Mouse (Mus musculus) c-Kit-positive CD71-negative TER-119-negative erythroid progenitor cells, embryonic 14.5 days (primary cell): ENCODE measurements around the gene Gins3.
"Not testable (repeated sequence)": the region's sequence is repeated elsewhere in the genome, so short reads cannot be mapped to it uniquely, and the experiment has no call there.

Experiments used
- DNase-seq: peaks from one replicate; pipeline ENCODE4 v3.0.0-alpha.2; 2013; ENCODE audit warnings: low read depth

The Gins3 gene

DNA sequence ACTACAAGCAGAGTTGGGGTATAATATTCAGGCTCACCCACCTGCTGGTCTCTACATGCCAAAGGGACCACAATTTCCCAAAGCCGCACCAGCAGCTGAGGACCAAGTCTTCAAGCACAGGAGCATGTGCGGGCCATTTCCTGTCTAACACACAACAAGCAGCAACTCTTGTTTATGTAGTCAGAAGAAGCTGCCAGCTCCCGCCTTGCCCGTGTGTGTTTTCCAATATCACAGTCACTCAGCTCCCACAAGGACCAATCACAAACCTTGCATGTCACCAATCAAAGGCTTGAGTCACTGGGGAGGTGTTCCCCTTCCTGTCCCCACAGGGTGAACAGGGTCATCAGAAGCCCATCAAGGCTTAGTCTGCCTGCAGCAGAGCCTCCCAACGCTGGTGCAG, 20.1 kb downstream of the Gins3 start:
- no peak for DNase-seq

DNA sequence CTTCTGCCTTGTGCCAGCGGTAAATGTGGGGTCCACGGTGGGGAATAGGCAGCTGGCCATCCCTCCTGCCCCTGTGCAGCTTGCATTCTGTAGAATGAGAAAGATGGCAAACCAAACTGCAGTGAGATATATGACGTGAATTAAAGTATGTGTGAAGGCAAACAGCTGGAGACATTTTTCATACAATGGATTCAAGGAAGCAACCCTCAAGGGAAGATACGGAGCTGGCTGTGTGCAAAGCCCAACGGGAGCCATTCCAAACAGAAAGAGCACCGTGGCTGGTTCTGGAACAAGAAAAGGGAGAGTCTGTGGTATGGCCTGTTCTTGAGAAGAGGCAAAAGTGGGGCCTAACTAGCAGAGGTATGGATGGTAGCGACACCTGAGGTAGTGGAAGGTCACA, 22.6 kb downstream of the Gins3 start:
- DNase-seq, result no peak

DNA sequence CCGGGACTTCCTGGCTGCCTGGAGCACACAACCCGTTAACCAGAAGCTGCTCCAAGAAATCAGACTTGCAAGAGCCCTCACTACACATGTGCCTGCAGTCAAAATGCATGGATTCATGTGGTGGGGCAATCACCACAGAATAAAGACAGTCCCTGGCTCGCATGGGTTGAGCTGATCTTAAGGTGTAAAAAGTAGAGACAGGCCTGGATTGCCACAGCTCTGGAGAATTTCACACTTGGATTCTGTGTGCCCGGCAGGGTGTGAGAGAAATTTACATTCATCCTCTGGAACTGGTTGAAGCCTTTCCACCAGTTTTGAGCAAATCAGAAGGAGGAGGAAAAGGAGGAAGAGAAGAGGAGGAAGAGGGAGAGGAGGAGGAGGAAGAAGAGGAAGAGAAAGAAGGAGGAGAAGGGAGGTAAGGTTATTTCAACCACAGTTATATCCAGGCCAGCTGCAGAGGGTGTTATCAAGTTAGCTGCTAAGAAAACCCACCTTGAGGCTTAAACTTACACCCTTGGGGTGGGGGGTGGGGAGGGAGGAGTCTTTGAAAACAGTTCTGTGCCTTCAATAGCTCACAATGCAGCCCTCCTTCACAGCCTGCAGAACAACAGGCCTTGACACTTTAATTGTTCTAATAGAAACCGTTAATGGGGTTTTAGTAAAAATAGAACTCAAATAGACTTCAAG, 23.2 kb downstream of the Gins3 start:
- DNase-seq, result no peak

DNA sequence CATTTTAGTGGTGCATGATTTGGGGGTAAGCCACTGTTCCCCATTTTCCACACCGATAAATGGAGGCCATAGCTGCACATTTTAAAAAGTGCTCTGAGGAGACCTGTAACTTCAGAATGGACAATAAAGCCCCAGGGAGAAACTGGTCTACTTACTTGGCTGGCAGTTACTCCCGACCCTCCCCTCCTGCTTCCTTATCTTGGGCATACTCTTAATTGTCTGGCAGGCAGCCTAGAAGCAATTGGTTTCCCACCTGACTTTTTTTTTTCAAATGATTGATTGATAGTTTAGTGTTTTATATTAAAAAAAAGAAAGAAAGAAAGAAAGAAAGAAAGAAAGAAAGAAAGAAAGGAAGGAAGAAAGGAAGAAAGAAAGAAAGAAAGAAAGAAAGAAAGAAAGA, 24.3 kb downstream of the Gins3 start:
- DNase-seq, result no peak

DNA sequence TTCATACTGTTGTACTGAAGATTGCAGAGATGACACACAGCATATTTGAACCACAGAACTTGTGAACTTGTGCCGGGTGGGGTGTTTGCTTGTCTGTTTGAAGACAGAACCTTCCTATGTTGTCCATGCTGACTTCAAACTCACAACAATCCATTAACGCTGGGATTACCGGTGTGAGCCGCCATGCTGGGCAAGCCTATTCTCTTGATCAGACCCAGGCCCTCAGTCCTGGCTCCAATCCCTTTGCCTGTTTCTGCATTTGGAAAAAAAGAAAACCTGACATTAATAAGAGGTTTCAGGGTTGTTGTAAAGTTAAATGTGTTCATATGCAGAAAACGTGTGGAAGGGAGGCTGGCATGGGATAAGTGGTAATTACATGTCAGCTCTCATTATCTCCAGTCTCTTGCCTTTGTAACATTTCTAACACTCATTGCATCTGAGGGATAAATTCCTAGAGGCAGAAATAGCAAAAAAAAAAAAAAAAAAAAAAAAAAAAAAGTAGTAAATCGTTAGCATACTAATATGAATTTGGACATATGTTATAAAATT, 27.2 kb downstream of the Gins3 start:
- no peak for DNase-seq

DNA sequence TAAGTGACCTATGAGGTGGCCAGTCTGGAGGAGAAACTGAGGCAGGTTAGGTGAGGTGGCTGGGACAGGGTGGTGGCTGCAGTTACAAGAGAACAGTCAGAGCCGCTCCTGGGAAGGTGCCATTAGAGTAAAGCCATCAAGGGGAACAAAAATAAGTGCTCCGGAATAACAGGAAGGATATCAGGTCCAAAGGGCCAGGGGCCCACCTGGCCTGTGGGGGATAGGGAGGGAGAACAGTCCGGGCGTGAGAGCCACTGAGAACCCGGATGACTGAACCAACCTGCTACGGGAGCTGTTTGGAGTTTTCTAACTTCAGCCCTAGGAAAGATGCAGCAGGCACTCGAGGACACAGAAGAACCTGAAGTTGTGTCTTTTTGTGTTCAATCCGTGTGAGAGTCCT, 27.8 kb downstream of the Gins3 start:
- no peak for DNase-seq

DNA sequence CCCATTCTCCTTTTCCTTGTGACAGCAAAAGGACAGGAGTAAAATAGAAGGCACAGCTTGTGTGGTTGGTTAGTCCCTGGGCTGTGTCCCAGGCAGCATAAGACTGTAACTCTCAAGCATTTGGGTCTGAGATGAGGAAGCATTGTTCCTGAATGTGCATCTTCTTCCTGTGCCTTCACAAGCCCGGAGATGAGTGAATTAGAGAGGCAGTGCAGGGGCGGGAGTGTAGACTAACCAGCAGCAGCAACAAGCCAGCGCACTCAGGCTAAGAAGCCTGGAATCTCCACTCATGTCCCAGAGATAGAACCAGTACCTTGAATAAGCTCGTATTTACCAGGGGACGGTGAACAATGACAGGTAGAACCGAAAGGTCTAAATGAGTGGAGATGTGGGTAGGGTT, 28.3 kb downstream of the Gins3 start:
- no peak for DNase-seq

DNA sequence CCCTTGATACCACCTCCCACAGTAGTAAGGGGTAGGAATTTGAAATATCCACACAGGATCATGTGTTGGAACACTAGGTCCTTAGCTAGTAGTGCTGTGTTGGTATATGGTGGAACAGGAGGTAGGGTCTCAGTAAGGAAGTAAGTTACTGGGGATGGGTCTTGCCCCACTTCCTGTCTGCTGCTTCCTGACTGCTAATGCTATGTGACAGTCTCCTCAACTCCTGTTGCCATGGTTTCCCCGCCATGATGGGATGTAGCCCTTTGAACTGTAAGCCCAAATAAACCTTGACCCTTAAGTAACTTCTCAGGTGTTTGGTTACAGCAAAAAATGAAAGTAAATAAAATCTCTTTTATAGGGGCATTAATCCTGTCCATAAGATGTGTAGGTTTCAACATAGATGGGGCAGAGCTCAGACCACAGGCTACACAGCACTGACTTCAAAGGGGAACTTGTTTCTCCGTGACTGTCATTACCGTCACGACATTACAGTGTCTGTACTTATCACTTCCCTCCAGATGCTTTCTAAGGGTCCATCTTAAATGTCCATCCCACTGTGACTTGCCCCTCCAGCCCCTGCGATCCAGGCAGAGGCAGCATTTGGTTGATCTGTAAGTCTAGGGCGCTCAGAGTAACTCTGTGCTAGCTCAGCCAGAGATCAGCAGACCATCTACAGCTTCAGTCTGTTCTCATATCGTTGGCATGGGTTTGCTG, 29.8 kb downstream of the Gins3 start:
- DNase-seq, result no peak

DNA sequence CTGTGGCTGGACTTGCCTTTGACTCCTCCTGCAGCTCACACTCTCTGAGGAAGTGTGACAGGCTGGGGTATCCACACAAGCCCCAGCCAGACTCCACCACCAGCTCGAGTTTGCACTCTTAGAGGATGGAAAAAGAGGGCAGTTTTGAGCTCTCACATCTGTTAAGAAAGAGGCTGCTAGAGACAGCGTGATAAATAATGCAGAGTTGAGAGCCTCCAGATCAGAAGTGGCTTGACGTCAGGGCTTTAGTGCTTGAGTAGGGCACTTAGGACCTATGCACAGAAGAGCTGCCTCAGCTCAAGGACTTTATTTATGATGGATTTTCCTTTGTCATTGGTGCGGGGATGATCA, 30.3 kb downstream of the Gins3 start:
- DNase-seq, result no peak

DNA sequence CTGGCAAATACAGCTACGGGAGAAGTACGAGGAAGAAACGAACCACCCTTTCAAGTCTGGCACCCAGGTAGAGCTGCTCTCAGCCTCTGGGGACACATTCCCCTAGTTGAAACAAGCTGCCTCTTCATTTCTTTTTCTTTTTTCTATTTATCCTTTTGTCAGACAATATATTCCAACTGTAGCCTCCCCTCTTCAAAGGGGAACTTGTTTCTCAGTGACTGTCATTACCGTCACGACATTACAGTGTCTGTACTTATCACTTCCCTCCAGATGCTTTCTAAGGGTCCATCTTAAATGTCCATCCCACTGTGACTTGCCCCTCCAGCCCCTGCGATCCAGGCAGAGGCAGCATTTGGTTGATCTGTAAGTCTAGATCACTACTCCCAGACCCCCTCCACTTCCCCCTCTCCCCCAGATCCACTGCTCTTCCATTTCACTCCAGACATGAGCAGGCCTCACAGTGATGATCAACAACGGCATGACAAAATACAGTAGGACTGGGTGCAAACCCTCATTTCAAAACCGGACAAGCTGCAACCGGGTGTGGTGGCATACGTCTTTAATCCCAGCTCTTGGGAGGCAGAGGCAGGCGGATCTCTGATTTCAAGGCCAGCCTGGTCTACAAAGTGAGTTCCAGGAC, 32.7 kb downstream of the Gins3 start:
- DNase-seq, result not testable (repeated sequence)

DNA sequence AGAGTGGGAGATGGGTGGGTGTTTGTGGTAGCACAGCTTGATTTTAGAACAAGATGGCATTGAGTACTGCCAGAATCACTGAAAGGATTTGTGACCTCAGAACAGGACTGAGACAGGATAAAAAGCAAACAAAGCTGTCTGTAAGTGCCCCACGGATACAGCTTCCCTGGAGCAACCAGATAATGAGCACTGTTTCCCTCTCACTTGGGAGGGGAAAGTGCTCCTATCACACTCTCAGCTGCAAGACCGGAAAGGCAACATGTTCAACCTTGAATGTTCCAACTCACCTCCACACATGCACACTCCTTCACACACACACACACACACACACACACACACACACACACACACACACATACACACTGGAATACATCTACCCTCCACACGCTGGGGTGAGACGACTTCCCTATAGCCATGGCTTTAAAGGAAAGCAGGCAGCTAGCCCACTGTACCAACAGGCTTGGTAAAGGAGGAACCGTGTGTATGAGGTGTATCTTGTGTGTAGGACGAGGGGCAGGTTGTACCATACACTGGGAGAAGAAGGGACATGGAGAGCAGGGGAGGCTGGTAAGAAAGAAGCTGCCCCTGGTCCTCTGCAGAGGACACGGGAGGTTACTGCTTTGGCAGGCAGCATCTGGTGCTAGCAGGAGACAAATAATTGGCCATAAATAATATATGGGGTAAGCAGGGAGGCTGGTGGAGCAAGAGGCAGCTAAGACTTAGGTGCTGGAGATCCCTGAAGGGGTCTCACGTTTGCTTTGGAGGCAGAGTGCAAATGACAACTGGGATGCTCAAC, 35.1 kb downstream of the Gins3 start:
- no peak for DNase-seq

DNA sequence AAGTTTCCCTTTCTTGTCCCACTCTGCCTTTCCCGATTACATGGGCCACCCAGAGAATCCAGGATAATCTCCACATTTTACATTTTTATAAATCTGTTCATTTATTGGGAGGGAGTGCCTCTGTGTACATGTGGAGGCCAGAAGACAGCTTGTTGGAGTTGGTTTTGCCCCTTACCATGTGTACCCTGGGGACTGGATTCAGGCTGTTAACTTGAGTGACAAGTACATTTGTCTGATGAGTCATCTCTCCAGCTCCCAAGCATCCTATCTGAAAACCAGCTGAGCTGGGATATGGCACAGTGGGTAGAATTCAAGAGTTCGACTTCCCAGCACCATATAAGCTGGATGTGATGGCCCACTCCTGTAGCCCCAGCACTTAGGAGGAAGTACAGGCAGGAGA, 36.7 kb downstream of the Gins3 start:
- no peak for DNase-seq

DNA sequence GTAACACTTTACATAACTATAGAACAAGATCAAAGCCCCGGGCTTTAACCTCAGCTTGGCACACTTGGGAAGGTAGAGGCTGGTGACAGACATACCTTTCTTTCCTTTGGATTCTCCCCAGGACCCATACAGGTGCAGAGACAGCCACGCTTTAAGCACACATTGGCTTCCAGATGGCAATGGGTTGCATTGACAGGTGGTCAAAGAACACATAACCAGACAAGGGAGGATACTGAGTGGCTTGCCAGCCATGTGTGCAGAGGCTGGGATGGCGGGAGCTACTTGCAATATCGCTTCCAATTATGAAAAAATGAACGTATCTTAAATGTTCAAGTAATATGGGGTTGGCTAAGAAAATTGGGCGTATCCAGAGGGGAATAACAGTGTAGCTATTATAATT, 38.6 kb downstream of the Gins3 start:
- DNase-seq, result no peak

DNA sequence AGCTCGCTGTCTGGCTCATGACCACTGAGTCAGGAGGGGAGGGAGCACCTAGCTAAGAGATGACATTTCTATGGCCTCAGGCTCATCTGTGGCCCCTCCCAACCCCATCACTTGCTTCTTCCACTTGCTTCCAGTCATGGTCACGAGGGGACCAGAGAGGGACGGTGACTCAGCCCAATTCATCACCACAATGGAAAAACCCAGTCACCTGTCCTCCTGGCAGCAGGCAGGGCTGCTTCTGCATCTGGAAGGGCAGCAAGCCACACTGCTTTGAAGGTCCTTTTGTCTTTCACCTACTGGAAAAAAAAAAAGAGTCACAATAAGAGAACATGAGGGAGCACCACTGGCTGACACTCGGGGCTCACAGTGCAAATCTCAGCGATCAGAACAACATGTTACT, 39.6 kb downstream of the Gins3 start:
- DNase-seq, result no peak

DNA sequence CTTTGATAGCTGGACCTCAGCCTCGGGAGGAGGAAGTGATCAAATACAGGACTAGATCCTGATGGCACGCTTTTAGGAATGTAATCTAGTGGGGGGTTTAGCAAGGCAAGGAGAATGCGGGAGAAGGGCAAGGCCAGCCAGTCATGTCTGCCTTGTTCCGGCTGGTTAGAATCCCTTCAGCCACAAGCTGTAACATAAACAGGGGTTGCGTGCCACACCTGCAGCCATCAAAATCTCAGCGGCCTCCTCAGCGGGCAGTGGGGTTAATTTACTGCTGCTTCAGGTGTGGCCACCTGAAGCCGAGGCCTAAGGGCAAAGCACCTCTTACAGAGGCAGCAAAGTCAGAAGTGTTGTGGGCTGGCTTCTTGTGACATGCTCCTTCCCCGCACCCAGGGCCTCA, 43.4 kb downstream of the Gins3 start, which contains the start of gene Ndrg4:
Gene Ndrg4 (plus strand): TSS at position 350 of the 400 bp plus-strand sequence.
- no peak for DNase-seq

DNA sequence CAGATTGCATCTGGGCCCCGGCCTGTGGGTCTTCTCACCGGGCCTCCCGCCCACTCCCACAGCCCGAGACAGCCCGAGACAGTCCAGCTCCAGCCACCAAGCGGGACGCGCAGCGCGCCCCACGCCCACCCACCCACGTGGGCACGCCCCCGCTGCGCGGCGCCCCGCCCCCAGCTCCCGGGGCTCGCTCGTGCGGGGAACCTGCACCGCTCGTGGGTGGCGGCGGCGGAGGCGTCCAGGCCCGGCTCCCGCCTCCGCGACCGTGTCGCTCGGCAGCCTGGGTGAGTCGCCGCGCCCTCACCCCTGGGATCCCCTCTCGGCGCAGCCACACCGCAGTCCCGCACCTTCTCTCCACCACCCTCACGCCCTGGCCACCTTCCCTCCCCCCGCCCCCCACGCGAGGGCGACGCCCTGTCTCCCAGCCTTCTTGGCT, 44.4 kb downstream of the Gins3 start:
- DNase-seq, result no peak

DNA sequence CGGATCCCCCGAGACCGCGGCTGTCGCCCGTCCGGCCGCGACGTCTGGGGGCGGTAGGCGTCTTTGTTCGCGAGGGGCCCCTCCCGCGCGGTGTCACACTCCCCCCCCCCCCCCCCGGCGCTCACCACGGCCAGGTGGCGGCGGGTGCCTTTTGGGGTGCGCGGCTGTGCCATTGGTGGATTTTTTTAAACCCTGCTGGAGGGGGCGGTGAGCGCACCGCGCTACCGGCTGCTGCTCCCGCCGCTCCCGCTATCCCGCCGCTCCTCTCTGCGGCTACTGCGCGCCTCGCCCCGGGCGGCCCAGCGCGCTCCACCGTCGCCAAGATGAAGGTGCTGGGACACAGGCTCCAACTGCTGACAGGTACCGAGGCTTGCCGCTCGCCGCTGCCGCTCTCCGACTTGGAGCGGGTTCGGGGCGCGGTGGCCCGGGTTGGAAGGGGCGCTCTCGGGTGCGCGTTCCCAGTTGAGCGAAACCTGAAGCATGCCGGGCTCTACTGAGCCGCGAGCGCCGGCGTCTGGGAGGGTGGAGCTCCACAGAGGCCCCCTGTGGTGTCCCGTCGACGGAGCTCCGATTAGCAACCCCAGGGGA, 44.9 kb downstream of the Gins3 start:
- DNase-seq, result no peak

DNA sequence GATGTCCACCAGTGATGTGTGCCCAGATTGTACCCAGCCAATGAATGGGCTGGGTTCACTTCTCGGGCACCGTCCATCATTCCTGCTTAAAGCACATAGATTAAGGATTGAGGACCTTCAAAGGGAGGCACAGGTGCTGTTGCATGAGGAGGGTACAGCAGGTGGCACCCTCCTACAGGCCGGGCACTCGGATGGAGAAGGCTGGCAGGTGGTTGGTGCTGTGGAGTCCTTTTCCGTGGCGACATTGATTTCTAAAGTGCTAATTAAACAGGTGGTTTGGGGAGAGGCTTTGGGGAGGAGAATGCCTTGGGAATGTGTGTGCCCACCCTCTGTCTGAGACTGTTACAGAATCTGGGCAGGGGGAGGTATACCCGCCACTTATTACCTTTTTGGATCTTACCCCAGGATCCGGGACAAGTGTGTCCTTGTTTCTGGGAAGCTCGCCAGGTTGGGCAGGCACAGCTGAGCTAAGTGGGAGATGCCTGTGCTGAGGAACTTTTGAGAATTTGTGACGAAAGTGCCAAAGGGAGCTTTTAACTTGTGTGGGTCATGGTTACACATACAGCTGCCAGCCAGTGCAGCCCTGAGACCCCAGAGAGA, 54.9 kb downstream of the Gins3 start:
- DNase-seq, result no peak

DNA sequence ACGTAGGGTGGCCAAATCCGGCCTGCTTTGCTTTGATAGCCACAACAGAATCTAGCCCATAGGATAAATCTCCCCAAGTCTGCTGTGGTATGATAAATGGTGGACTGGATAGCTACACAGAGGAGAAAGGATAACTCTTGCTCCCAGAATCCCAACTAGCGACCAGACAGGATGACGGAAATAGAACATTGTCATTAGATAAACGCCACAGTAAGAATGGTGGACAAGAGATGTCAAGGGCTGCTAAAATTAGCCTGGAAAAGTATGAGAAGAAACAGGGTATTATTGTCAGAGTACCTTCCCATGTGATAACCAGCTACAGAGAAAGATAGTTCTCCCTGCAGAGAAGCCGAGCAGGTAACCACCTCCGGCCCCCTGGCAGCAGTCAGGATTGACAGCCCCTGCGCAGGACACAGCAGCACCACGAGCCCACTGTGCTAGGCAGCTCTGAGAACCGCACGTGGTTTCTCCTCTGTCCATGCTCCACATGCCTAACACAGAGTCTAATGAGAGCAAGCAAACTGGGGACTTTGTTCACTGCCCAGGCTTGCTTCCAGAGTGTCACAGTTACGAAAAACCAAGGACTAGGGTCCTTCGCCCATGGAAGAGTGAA, 57.8 kb downstream of the Gins3 start:
- no peak for DNase-seq

DNA sequence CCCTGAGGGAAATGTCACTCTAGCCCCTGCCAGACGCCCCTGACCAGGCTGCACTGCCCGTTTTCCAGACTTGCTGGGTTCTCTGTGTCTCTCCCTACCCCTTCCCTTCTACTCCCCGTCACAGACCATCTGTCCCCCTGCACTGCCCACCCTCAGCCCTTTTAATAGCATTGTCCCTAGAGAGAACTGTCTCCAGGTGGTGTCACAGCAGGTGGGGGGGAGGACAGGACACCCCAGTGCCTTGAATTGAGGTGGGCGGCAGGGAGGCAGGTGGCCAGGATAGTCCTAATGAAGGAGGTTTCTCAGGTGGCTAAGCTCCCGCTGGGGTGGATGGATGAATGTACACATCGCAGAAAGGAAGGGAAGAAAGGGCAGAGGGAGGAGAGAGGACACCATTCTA, 61.4 kb downstream of the Gins3 start:
- DNase-seq, result no peak
